Mouse (Mus musculus): ENCODE data around the gene Msmb. TPM values are rescaled to one million over a fixed set of nuclear protein-coding genes. Genes with fewer than 3 reads are reported as not detected.
A peak's percentile ranks its signal among the peaks of the same experiment; 100 is the strongest.
"Not testable (repeated sequence)": the region's sequence is repeated elsewhere in the genome, so short reads cannot be mapped to it uniquely, and the experiment has no call there.

Msmb gene
- total and polyA plus RNA-seq, 2 experiments from 2014 or later, result not detected

GRCm38 (mm10) chr14:32192437-32192836 lies 50.6 kb downstream of the Msmb start:
- Histone ChIP-seq H3K9me3 (replicated peaks; ENCODE audit: control insufficient read depth, low read length) (no peaks in the 10 kb centered on the region), H3K36me3 (replicated peaks; ENCODE audit: control insufficient read depth, insufficient read depth, low read length) (peaks cover 67% of the 10 kb centered on the region), H3K9ac (replicated peaks; ENCODE audit: low read depth, low read length) (no peak overlapping the region), H3K4me3 (ENCODE audit: low read depth, low read length) (no peak overlapping the region), H3K4me2 (ENCODE audit: low read depth, low read length) (no peak overlapping the region), H3K27me3 (ENCODE audit: control insufficient read depth, insufficient read depth, low read length) (no peaks in the 10 kb centered on the region), H3K4me1 (ENCODE audit: control insufficient read depth, insufficient read depth) (no peaks in the 10 kb centered on the region), H3K27ac (ENCODE audit: low read depth) (no peak overlapping the region)
- TF ChIP-seq EP300 (IDR thresholded peaks at IDR 0.05; ENCODE audit: low read depth) (no peak), CTCF (IDR thresholded peaks at IDR 0.05; ENCODE audit: low read depth) (peak; percentile 74)
- peak; percentile 49; the same call in 1 of the 2 replicates for ATAC-seq (ENCODE audit: insufficient read depth, low read depth)
- 36% methylated on average over 3 of the region's 3 CpGs for WGBS
- DNase-seq (ENCODE audit: low spot score), result peak; percentile 76

- not testable (repeated sequence) for H3K4me1 ChIP-seq (ENCODE audit: control insufficient read depth, insufficient read depth); ATAC-seq (ENCODE audit: insufficient read depth, low read depth); H3K27me3 ChIP-seq (ENCODE audit: control insufficient read depth, insufficient read depth, low read length); H3K27ac ChIP-seq (ENCODE audit: low read depth); H3K4me3 ChIP-seq (ENCODE audit: low read depth, low read length); H3K4me2 ChIP-seq (ENCODE audit: low read depth, low read length); H3K9me3 ChIP-seq (replicated peaks; ENCODE audit: control insufficient read depth, low read length); DNase-seq (ENCODE audit: low spot score); H3K9ac ChIP-seq (replicated peaks; ENCODE audit: low read depth, low read length)
- TF ChIP-seq CTCF (IDR thresholded peaks at IDR 0.05; ENCODE audit: low read depth), result 0 out of 2 replicates have a peak, but pooled peaks have one; percentile 3
- peaks cover 67% of the 10 kb centered on the region for H3K36me3 ChIP-seq (replicated peaks; ENCODE audit: control insufficient read depth, insufficient read depth, low read length)
- WGBS, result 75% methylated on average over 5 of the region's 5 CpGs
These were observed 51.7 kb downstream of the Msmb start for GRCm38 (mm10) chr14:32193557-32193956.

GRCm38 (mm10) chr14:32201354-32201753 lies 59.5 kb downstream of the Msmb start:
- TF ChIP-seq CTCF (IDR thresholded peaks at IDR 0.05; ENCODE audit: low read depth) (no peak), EP300 (IDR thresholded peaks at IDR 0.05; ENCODE audit: low read depth) (no peak)
- WGBS, result under 1% methylated on average over 25 of the region's 26 CpGs
- ATAC-seq (ENCODE audit: insufficient read depth, low read depth) (peak; percentile 39), DNase-seq (ENCODE audit: low spot score) (peak; percentile 17)
- peaks cover 21% of the 10 kb centered on the region for H3K4me1 ChIP-seq (ENCODE audit: control insufficient read depth, insufficient read depth)
- H3K27me3 ChIP-seq (ENCODE audit: control insufficient read depth, insufficient read depth, low read length), result no peaks in the 10 kb centered on the region
- peak overlapping the region; percentile 75 for H3K4me2 ChIP-seq (ENCODE audit: low read depth, low read length)
- H3K9me3 ChIP-seq (replicated peaks; ENCODE audit: control insufficient read depth, low read length), result no peaks in the 10 kb centered on the region
- H3K36me3 ChIP-seq (replicated peaks; ENCODE audit: control insufficient read depth, insufficient read depth, low read length), result peaks cover 23% of the 10 kb centered on the region
- H3K4me3 ChIP-seq (ENCODE audit: low read depth, low read length), result peak overlapping the region; percentile 100
- peak overlapping the region; percentile 89 for H3K27ac ChIP-seq (ENCODE audit: low read depth)
- peak overlapping the region; percentile 98 for H3K9ac ChIP-seq (replicated peaks; ENCODE audit: low read depth, low read length)

- ATAC-seq (ENCODE audit: insufficient read depth, low read depth), result peak; percentile 95
- peak within 1 kb of the TSS; percentile 95 for H3K4me2 ChIP-seq (ENCODE audit: low read depth, low read length)
- H3K4me3 ChIP-seq (ENCODE audit: low read depth, low read length), result peak within 1 kb of the TSS; percentile 100
- peak within 1 kb of the TSS; percentile 98 for H3K9ac ChIP-seq (replicated peaks; ENCODE audit: low read depth, low read length)
- H3K27me3 ChIP-seq (ENCODE audit: control insufficient read depth, insufficient read depth, low read length), result no peaks in the 10 kb centered on the region
- H3K4me1 ChIP-seq (ENCODE audit: control insufficient read depth, insufficient read depth), result peaks cover 21% of the 10 kb centered on the region
- peak within 1 kb of the TSS; percentile 89 for H3K27ac ChIP-seq (ENCODE audit: low read depth)
- TF ChIP-seq CTCF (IDR thresholded peaks at IDR 0.05; ENCODE audit: low read depth), result no peak
- TF ChIP-seq EP300 (IDR thresholded peaks at IDR 0.05; ENCODE audit: low read depth), result no peak
- H3K9me3 ChIP-seq (replicated peaks; ENCODE audit: control insufficient read depth, low read length), result no peaks in the 10 kb centered on the region
- WGBS, result under 1% methylated on average over 67 of the region's 77 CpGs
- peak; percentile 85 for DNase-seq (ENCODE audit: low spot score)
- peaks cover 19% of the 10 kb centered on the region for H3K36me3 ChIP-seq (replicated peaks; ENCODE audit: control insufficient read depth, insufficient read depth, low read length)
These were observed 60.1 kb downstream of the Msmb start, which contains the start of the genes Timm23 and Parg for GRCm38 (mm10) chr14:32201791-32202451. Timm23 (minus strand) TSS chr14:32201898. Parg (plus strand) TSS chr14:32201949.

Other genes starting within 250 kb of the Msmb start
- gene Galnt15, start 113.0 kb upstream of the Msmb start, total RNA-seq (2014; rRNA removed; ENCODE audit: low replicate concordance), result 2.7 and 3.3 TPM in 2 replicates
- gene Galnt15, start 113.0 kb upstream of the Msmb start, polyA plus RNA-seq (2015; fragmentation: Nextera tagmentation; extraction: Ambion mirVana), result 0.88 and 0.94 TPM in 2 replicates
- gene Oxnad1, start 56.6 kb upstream of the Msmb start, total RNA-seq (2014; rRNA removed; ENCODE audit: low replicate concordance), result 68.6 and 85.5 TPM in 2 replicates
- 48.4 and 48.7 TPM in 2 replicates for gene Oxnad1, start 56.6 kb upstream of the Msmb start, polyA plus RNA-seq (2015; fragmentation: Nextera tagmentation; extraction: Ambion mirVana)
- gene Dph3, start 56.3 kb upstream of the Msmb start, total RNA-seq (2014; rRNA removed; ENCODE audit: low replicate concordance), result 35.0 and 54.1 TPM in 2 replicates
- gene Dph3, start 56.3 kb upstream of the Msmb start, polyA plus RNA-seq (2015; fragmentation: Nextera tagmentation; extraction: Ambion mirVana), result 102 and 103 TPM in 2 replicates
- 137 and 180 TPM in 2 replicates for gene Ncoa4, start 17.8 kb downstream of the Msmb start, total RNA-seq (2014; rRNA removed; ENCODE audit: low replicate concordance)
- gene Ncoa4, start 17.8 kb downstream of the Msmb start, polyA plus RNA-seq (2015; fragmentation: Nextera tagmentation; extraction: Ambion mirVana), result 60.8 and 62.1 TPM in 2 replicates
- 273 and 367 TPM in 2 replicates for gene Timm23, start 59.9 kb downstream of the Msmb start, total RNA-seq (2014; rRNA removed; ENCODE audit: low replicate concordance)
- gene Timm23, start 59.9 kb downstream of the Msmb start, polyA plus RNA-seq (2015; fragmentation: Nextera tagmentation; extraction: Ambion mirVana), result 440 and 486 TPM in 2 replicates
- gene Parg, start 59.9 kb downstream of the Msmb start, total RNA-seq (2014; rRNA removed; ENCODE audit: low replicate concordance), result 21.0 and 21.4 TPM in 2 replicates
- 15.9 and 16.5 TPM in 2 replicates for gene Parg, start 59.9 kb downstream of the Msmb start, polyA plus RNA-seq (2015; fragmentation: Nextera tagmentation; extraction: Ambion mirVana)
- 7.7 and 13.1 TPM in 2 replicates for gene Ogdhl, start 180.0 kb downstream of the Msmb start, total RNA-seq (2014; rRNA removed; ENCODE audit: low replicate concordance)
- gene Ogdhl, start 180.0 kb downstream of the Msmb start, polyA plus RNA-seq (2015; fragmentation: Nextera tagmentation; extraction: Ambion mirVana), result 6.3 and 6.5 TPM in 2 replicates
- gene 1700024G13Rik, start 246.4 kb downstream of the Msmb start, total RNA-seq (2014; rRNA removed; ENCODE audit: low replicate concordance), result not detected in 2 replicates
- gene 1700024G13Rik, start 246.4 kb downstream of the Msmb start, polyA plus RNA-seq (2015; fragmentation: Nextera tagmentation; extraction: Ambion mirVana), result 0.27 TPM in 1 of 2 replicates, not detected in the other

Data from heart, postnatal 0 days (tissue).